Mouse (Mus musculus) central nervous system, embryonic 18 days (tissue): ENCODE results near the gene Bag3. TPM values are rescaled to one million over a fixed set of nuclear protein-coding genes. Genes with fewer than 3 reads are reported as not detected.

ENCODE experiments used
- polyA plus RNA-seq: library from polyadenylated mRNA; depleted of rRNA; stranded (reverse); fragments of >200 nt; gene quantifications from 2 replicates; pipeline ENCODE4 v1.2.3, GENCODE M21; 2012; rRNA removed

The Bag3 gene
- 2.4 and 2.6 TPM in 2 replicates for polyA plus RNA-seq

DNA sequence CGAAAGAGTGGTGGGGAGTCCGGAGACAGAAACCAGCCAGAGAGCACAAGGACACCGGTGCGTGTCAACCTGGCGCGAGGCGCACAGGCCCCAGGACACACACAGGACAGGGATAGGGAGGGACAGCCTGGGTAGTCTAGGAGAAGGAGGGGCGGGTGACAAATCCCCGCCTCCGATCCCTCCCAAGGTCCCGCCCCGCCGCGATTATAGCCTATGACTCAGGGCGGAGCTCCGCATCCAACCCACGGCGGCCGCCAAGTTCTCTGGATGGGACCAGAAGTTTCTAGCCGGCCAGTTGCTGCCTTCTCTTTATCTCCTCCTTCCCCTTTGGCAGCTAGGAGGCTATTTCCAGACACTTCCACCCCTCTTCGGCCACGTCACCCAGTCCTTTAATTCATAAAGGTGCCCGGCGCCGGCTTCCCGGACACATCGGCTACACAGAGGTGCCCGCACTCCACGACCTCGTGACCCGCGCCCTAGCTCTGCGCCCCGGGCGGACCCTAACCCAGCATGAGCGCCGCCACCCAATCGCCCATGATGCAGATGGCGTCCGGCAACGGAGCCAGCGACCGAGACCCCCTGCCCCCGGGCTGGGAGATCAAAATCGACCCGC, at the start of gene Bag3:
Gene Bag3 (plus strand): TSS at position 268 of the 613 bp plus-strand sequence.

Other genes starting within 250 kb of the Bag3 start
- gene BC017158, start 225.4 kb upstream of the Bag3 start, polyA plus RNA-seq = 24.4 and 26.5 TPM in 2 replicates
- 52.9 and 63.2 TPM in 2 replicates for gene Rgs10, start 104.9 kb upstream of the Bag3 start, polyA plus RNA-seq
- 159 and 167 TPM in 2 replicates for gene Tial1, start 61.9 kb upstream of the Bag3 start, polyA plus RNA-seq
- gene Inpp5f, start 87.7 kb downstream of the Bag3 start, polyA plus RNA-seq = 218 and 221 TPM in 2 replicates
- gene Mcmbp, start 216.9 kb downstream of the Bag3 start, polyA plus RNA-seq = 32.7 and 35.0 TPM in 2 replicates
- 19.1 and 19.7 TPM in 2 replicates for gene Sec23ip, start 221.3 kb downstream of the Bag3 start, polyA plus RNA-seq